ENCODE assay signal across 18 mouse cellular contexts in the genomic region with DNA sequence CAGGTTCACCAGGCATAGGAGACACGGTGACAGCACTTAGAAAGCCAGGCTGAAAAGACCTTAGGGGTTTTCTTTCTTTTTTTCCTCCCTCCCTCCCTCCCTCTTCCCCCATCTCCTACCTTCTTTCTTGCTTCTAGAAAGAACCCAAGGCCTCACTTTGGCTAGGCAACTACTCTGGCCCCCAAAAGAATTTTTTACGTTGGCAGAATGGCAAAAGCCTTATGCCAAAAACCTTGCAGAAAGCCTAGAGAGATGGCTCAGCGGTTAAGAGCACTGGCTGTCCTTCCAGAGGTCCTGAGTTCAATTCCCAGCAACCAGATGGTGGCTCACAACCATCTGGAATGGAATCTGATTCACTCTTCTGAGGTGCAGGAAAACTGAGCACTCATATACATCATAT. TPM values are rescaled to one million over a fixed set of nuclear protein-coding genes. Genes with fewer than 3 reads are reported as not detected.
DNase-seq lines count a peak whose midpoint lies in the region; ATAC-seq and TF ChIP-seq lines count a peak whose summit lies in the region.
"Had no signal": no experiment of that assay in that cellular context is flagged by ENCODE, and none has a peak within 500 bp of the region (broad histone marks: within the 10 kb centered on the region; RNA-seq: fewer than 3 reads in every experiment).

No protein-coding gene starts in this region.

- intact Hi-C loops in gastrocnemius, adult 2 months (cut with DNase I) = no loop called here

- no peak for TF ChIP-seq CTCF in gastrocnemius, adult 2 months (IDR thresholded peaks at IDR 0.05)

- no peak overlapping the region for H3K9ac ChIP-seq in neural tube, embryonic 13.5 days
- no peak overlapping the region for H3K9ac ChIP-seq in midbrain, embryonic 13.5 days (replicated peaks)
- H3K9ac ChIP-seq: kidney, embryonic 15.5 days; limb, embryonic 15.5 days; lung, embryonic 14.5 days; neural tube, embryonic 12.5 days had no signal

- no peak overlapping the region for H3K4me2 ChIP-seq in neural tube, embryonic 13.5 days
- no peak overlapping the region for H3K4me2 ChIP-seq in midbrain, embryonic 13.5 days (replicated peaks)
- H3K4me2 ChIP-seq: heart, embryonic 11.5 days; kidney, embryonic 15.5 days; limb, embryonic 15.5 days; lung, embryonic 14.5 days; neural tube, embryonic 12.5 days had no signal

- peak overlapping the region; percentile 32 for H3K27ac ChIP-seq in gastrocnemius, adult 2 months
- H3K27ac ChIP-seq in neural tube, embryonic 13.5 days (replicated peaks) = peak overlapping the region; percentile 84
- H3K27ac ChIP-seq in midbrain, embryonic 13.5 days = peak overlapping the region; percentile 82

- no peak for DNase-seq in gastrocnemius, adult 2 months
- no peak for DNase-seq in gastrocnemius, postnatal 10 days
- no peak for DNase-seq in neural tube, embryonic 10.5 days (ENCODE audit: extremely low spot score, low spot score)
- no peak for DNase-seq in spleen, postnatal 4 days (ENCODE audit: low spot score in 2 of 2)
- no peak for DNase-seq in heart, adult 11 months
- DNase-seq: cerebellum, adult 11-12 months; cerebellum, postnatal 36 days; gastrocnemius, postnatal 14 days; heart, postnatal 36 days; layer of hippocampus, postnatal 36 days; lung, embryonic 14.5 days; thymus, postnatal 25 days had no signal

- WGBS in neural tube, embryonic 13.5 days = 78% methylated on average over 3 of the region's 3 CpGs
- WGBS in midbrain, embryonic 13.5 days = 72% methylated on average over 3 of the region's 3 CpGs

- no peaks in the 10 kb centered on the region for H3K9me3 ChIP-seq in neural tube, embryonic 13.5 days
- H3K9me3 ChIP-seq in midbrain, embryonic 13.5 days = no peaks in the 10 kb centered on the region
- H3K9me3 ChIP-seq: kidney, embryonic 15.5 days; limb, embryonic 15.5 days; neural tube, embryonic 12.5 days had no signal

- no peak overlapping the region for H3K4me3 ChIP-seq in gastrocnemius, adult 2 months
- no peak overlapping the region for H3K4me3 ChIP-seq in neural tube, embryonic 13.5 days
- H3K4me3 ChIP-seq in midbrain, embryonic 13.5 days (replicated peaks) = no peak overlapping the region
- H3K4me3 ChIP-seq: kidney, embryonic 15.5 days; limb, embryonic 15.5 days; neural tube, embryonic 12.5 days had no signal

- H3K27me3 ChIP-seq in neural tube, embryonic 13.5 days = no peaks in the 10 kb centered on the region
- H3K27me3 ChIP-seq in midbrain, embryonic 13.5 days = no peaks in the 10 kb centered on the region
- H3K27me3 ChIP-seq: kidney, embryonic 15.5 days; limb, embryonic 15.5 days; neural tube, embryonic 12.5 days had no signal

- no peak for ATAC-seq in neural tube, embryonic 13.5 days (ENCODE audit: low read depth)
- no peak for ATAC-seq in midbrain, embryonic 13.5 days

- no peaks in the 10 kb centered on the region for H3K36me3 ChIP-seq in neural tube, embryonic 13.5 days
- H3K36me3 ChIP-seq in midbrain, embryonic 13.5 days = no peaks in the 10 kb centered on the region
- H3K36me3 ChIP-seq: kidney, embryonic 15.5 days; limb, embryonic 15.5 days; neural tube, embryonic 12.5 days had no signal

- H3K4me1 ChIP-seq in neural tube, embryonic 13.5 days (replicated peaks) = peaks cover 35% of the 10 kb centered on the region
- H3K4me1 ChIP-seq in midbrain, embryonic 13.5 days (replicated peaks) = peaks cover 30% of the 10 kb centered on the region

RNA-seq across cellular contexts. Expression of gene Alpl, which starts 31.6 kb away (rescaled TPM):
- total RNA-seq in gastrocnemius, adult 2 months (2021) = 10 to 100 TPM; 10.3 to 42.2 TPM
- 10 to 100 TPM in 1 of 2 experiments, 1 to 10 TPM in 1; 2.7 to 20.8 TPM for total RNA-seq in gastrocnemius, postnatal 10 days (2021)
- 7.1 and 7.7 TPM in 2 replicates for polyA plus RNA-seq in neural tube, embryonic 13.5 days (2015; fragmentation: Nextera tagmentation; extraction: Ambion mirVana)
- polyA plus RNA-seq in midbrain, embryonic 13.5 days (2015; fragmentation: Nextera tagmentation; extraction: Ambion mirVana) = 8.0 and 9.3 TPM in 2 replicates

Comparison
In these comparisons a context has a peak if more than half of its experiments do, and no peak if none do; other contexts are left out.
1. H3K27ac ChIP-seq: peak in every context shown above with its lines; median percentile 84 in neural tube, embryonic 13.5 days; 82 in midbrain, embryonic 13.5 days; 32 in gastrocnemius, adult 2 months.